Mouse (Mus musculus) midbrain, embryonic 15.5 days (tissue): ENCODE data around the gene Itpripl2. TPM values are rescaled to one million over a fixed set of nuclear protein-coding genes. Genes with fewer than 3 reads are reported as not detected.
A peak's percentile ranks its signal among the peaks of the same experiment; 100 is the strongest.

ENCODE experiments used
- ATAC-seq: fragments of 200-750 bp; cut with Nextera tagmentation; replicated peaks from 2 replicates; pipeline ENCODE4 v1.8.0; 2017; ENCODE audit warnings: moderate TSS enrichment
- H3K27ac ChIP-seq: fragments of 300-500 bp; sonication (generic); 2 replicates; pipeline ENCODE4 v1.5.1; 2015; ENCODE audit warnings: mild to moderate bottlenecking, inconsistent platforms
- H3K27me3 ChIP-seq: fragments of 300-500 bp; sonication (generic); replicated peaks from 2 replicates; pipeline ENCODE4 v1.6.1; 2015; ENCODE audit warnings: inconsistent platforms
- H3K36me3 ChIP-seq: fragments of 300-500 bp; sonication (generic); replicated peaks from 2 replicates; pipeline ENCODE4 v1.6.1; 2015; ENCODE audit warnings: inconsistent platforms
- H3K4me1 ChIP-seq: fragments of 300-500 bp; sonication (generic); 2 replicates; pipeline ENCODE4 v1.6.1; 2015; ENCODE audit warnings: inconsistent platforms
- H3K4me2 ChIP-seq: fragments of 300-500 bp; sonication (generic); 2 replicates; pipeline ENCODE4 v1.6.1; 2015; ENCODE audit warnings: inconsistent platforms, mild to moderate bottlenecking, moderate library complexity
- H3K4me3 ChIP-seq: fragments of 300-500 bp; sonication (generic); 2 replicates; pipeline ENCODE4 v1.5.1; 2015; ENCODE audit warnings: mild to moderate bottlenecking, inconsistent platforms
- H3K9ac ChIP-seq: fragments of 300-500 bp; sonication (generic); 2 replicates; pipeline ENCODE4 v1.6.1; 2015; ENCODE audit warnings: mild to moderate bottlenecking, inconsistent platforms
- H3K9me3 ChIP-seq: fragments of 300-500 bp; sonication (generic); 2 replicates; pipeline ENCODE4 v1.6.1; 2016; ENCODE audit warnings: inconsistent platforms
- WGBS: fragments of 180-500 bp; shearing (Covaris S2); methylation state at CpG from one replicate; pipeline ENCODE4 v1.1.7; 2015; ENCODE audit warnings: mixed read lengths; 5-methylcytosine and 5-hydroxymethylcytosine counted together
- polyA plus RNA-seq: library from polyadenylated mRNA; unstranded; fragments of >200 nt; fragmentation: Nextera tagmentation; extraction: Ambion mirVana; gene quantifications from 2 replicates; pipeline ENCODE4 v1.2.1, GENCODE M21; 2015

Gene Itpripl2
- polyA plus RNA-seq, 1 experiment from 2014 or later, result 1.0 TPM

DNA sequence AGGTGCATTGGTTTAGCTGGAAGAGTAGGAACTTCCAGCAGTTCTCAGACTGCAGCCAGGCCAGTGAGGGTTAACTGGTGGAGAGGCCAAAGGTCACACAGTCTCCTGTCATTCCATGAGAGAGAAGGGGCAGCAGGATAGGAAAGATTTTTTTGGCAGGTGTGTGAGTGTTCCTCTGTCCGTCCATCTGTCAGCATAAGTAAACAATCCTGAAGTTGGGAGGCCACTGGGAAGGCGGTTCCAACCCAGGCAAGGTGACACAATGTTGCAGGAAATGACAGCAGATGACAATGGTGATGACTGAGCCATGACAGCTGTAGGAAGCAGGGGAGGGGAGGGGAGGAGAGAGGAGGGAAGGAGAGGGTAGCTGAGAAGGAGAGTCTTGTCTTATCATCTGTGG lies 38.8 kb downstream of the Itpripl2 start:
- Histone ChIP-seq H3K36me3 (no peaks in the 10 kb centered on the region), H3K27me3 (no peaks in the 10 kb centered on the region), H3K9ac (no peak overlapping the region), H3K9me3 (no peaks in the 10 kb centered on the region), H3K4me1 (peaks cover 8% of the 10 kb centered on the region), H3K27ac (no peak overlapping the region), H3K4me2 (no peak overlapping the region), H3K4me3 (no peak overlapping the region)
- WGBS, result 45% methylated on average over 2 of the region's 2 CpGs
- no peak for ATAC-seq

DNA sequence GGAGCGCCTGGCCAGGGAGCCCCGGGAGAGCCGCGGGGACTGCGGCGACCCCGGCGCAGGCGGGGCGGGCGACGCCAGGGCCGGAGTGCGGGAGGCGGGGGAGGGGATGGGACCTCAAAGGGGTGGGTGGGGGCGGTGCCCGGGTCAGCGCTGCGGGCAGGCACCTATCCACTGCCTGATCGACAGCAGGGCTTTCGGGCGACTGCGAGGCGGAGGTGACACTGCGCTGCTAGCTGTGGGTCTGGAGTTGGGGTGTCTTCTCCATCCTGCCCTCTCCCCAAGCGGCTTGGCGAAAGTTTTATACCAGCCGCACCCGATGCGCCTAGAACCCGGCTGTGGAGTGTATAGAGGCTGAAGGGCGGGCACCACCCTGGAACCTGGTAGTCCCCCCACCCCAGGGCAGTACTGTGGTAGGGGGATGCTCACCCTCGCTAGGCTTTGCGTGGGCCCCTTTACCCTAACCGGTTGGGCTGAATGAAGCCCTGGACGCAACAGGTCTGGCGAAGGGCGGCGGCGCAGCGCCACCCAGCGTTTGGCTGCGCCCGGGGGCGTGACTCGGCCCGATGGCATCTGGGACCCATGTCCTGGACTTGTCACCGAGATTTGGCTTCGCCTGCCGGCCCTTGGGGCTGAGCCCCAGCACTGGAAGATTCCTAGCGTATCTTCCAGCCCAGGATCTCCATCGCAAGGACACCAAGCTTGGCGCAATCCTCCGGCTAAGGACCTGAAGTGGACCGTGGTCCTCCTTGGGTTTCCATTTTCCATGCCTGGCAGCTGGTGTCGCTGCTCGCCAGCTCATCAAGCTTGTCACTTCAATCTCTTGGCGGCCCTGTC lies 43.4 kb downstream of the Itpripl2 start, which contains the start of gene Syt17:
Gene Syt17, minus strand, starts transcription at position 89 of the 834 bp plus-strand sequence.
- under 1% methylated on average over 55 of the region's 58 CpGs for WGBS
- no peaks in the 10 kb centered on the region for H3K27me3 ChIP-seq
- no peak within 1 kb of the TSS; the same call in 1 of the 2 replicates for H3K27ac ChIP-seq
- peak within 1 kb of the TSS; percentile 62 for H3K4me3 ChIP-seq
- H3K4me1 ChIP-seq, result peaks cover 19% of the 10 kb centered on the region
- peak; percentile 76 for ATAC-seq
- H3K36me3 ChIP-seq, result no peaks in the 10 kb centered on the region
- H3K4me2 ChIP-seq, result peak within 1 kb of the TSS; percentile 96
- peak within 1 kb of the TSS; percentile 66 for H3K9ac ChIP-seq
- no peaks in the 10 kb centered on the region for H3K9me3 ChIP-seq

DNA sequence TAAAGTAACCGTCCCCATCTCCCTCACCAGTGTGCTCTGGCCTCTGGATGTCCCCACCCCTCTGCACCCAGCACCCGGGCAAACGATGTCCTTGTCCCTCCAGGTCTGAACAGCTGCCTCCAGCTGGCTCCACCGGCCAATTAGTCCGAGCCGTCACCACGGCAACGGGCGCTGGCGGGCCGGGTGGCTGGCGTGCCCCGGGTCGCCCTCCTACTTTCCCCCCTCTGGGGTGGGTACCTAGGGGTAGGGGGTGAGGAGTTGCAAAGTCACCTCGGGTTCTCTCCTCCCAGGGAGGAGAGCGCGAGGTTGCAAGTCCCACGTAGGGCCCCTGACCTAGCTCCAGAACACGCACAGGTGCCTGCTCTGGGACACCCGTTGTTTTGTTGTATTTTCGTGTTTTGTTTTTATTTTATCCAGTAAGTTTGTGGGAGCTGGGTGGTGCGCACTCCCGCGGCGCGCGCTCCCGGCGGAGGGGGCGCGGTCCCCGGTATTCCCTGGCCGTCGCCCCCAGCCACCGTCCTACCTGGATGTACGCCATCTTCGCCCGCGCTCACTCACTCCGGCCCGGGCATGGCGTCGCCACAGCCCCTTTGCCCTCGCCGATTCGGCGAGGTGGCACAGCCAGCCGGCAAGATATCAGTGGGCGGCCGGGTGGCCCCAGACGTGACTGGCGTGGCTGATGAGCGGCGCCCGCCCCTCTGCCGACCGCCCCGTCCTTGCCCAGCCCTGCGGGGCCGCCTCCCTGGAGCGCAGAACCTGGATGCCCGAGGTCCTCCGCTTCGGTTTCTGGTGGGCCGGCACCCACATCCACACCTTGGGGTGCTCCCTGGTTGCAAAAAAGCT lies 44.3 kb downstream of the Itpripl2 start:
- WGBS, result under 1% methylated on average over 65 of the region's 65 CpGs
- Histone ChIP-seq H3K4me2 (peak overlapping the region; percentile 96), H3K27ac (no peak overlapping the region), H3K36me3 (no peaks in the 10 kb centered on the region), H3K27me3 (no peaks in the 10 kb centered on the region), H3K9me3 (no peaks in the 10 kb centered on the region), H3K9ac (peak overlapping the region; percentile 66), H3K4me3 (peak overlapping the region; percentile 62), H3K4me1 (peaks cover 21% of the 10 kb centered on the region)
- ATAC-seq, result peak; percentile 70

DNA sequence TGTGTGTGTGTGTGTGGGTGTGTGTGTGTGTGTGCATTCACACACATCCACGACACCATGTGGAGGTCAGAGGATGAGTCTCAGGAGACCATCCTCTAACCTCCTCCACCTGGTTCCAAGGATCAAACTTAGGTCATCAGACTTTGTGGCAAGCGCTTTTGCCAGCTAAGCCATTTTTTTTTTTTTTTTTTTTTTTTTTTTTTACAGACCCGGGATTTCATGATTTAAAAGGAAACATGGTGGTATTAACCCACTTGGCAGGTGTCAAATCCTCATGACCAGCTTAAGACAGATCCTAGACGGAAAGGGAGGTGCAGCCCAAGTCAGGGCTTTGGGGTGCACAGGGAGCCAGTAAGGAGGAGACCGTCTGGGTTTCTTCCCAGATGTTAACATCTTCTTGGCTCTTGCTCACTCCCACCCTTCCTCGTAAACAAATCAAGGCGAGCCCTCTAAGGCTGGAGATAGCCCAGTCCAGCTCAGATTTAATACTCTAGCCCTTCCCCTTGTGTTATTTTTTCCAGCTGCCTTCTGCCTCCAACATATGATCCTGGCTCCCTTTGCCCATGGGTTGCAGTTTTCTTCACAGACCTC lies 47.8 kb downstream of the Itpripl2 start:
- H3K4me3 ChIP-seq, result no peak overlapping the region
- no peaks in the 10 kb centered on the region for H3K9me3 ChIP-seq
- H3K4me2 ChIP-seq, result no peak overlapping the region
- no peak overlapping the region for H3K9ac ChIP-seq
- H3K36me3 ChIP-seq, result no peaks in the 10 kb centered on the region
- no peak overlapping the region for H3K27ac ChIP-seq
- 68% methylated on average over 7 of the region's 7 CpGs for WGBS
- H3K27me3 ChIP-seq, result no peaks in the 10 kb centered on the region
- no peak for ATAC-seq
- H3K4me1 ChIP-seq, result peaks cover 21% of the 10 kb centered on the region

DNA sequence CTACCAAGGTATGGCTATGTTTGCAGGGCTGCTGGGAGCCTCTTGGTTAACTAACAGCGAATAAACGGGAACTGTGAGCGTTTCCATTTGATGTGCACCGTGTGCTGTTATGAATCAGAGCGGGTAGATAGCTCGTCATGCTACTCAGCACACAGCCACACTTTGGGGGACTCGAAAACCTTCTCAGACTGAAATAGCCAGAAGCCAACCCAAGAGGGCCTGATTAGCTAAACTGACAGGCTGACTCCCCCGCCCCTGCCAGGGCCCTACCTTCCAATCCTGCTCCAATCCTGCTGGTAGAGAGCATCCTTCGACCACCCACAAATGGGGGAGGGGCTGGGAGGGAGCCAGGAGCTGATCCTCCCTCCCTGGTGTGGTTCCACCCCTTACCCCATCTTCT lies 48.4 kb downstream of the Itpripl2 start:
- H3K27me3 ChIP-seq, result no peaks in the 10 kb centered on the region
- no peaks in the 10 kb centered on the region for H3K36me3 ChIP-seq
- H3K4me2 ChIP-seq, result peak overlapping the region; percentile 34
- H3K9ac ChIP-seq, result no peak overlapping the region
- no peaks in the 10 kb centered on the region for H3K9me3 ChIP-seq
- 7% methylated on average over 9 of the region's 9 CpGs for WGBS
- ATAC-seq, result no peak
- peaks cover 18% of the 10 kb centered on the region for H3K4me1 ChIP-seq
- H3K27ac ChIP-seq, result no peak overlapping the region
- no peak overlapping the region for H3K4me3 ChIP-seq

DNA sequence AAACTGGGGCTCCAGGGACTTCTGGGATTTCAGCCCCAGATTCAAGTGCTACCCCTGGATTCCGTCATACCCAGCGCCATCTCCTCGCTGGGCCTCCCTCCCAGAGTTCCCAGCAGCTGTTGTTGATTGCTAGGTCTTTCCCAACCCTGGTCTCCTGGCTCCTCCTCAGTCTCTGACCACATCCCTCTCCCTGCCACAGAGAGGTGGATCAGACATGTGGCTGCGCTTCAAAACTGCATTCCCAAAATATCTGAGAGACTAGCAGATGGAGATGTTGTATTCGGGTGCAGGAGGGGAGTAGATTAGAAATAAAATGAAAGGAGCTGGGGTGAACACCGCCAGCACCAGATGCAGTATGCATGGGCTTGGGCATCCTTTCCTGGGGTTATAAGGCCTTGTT lies 50.2 kb downstream of the Itpripl2 start:
- H3K9ac ChIP-seq, result no peak overlapping the region
- H3K36me3 ChIP-seq, result no peaks in the 10 kb centered on the region
- H3K27ac ChIP-seq, result no peak overlapping the region
- H3K4me1 ChIP-seq, result 0 out of 2 replicates have a peak, but pooled peaks cover 4% of the 10 kb centered on the region
- H3K4me2 ChIP-seq, result no peak overlapping the region
- H3K4me3 ChIP-seq, result no peak overlapping the region
- WGBS, result 88% methylated on average over 6 of the region's 6 CpGs
- no peaks in the 10 kb centered on the region for H3K9me3 ChIP-seq
- ATAC-seq, result no peak
- no peaks in the 10 kb centered on the region for H3K27me3 ChIP-seq

DNA sequence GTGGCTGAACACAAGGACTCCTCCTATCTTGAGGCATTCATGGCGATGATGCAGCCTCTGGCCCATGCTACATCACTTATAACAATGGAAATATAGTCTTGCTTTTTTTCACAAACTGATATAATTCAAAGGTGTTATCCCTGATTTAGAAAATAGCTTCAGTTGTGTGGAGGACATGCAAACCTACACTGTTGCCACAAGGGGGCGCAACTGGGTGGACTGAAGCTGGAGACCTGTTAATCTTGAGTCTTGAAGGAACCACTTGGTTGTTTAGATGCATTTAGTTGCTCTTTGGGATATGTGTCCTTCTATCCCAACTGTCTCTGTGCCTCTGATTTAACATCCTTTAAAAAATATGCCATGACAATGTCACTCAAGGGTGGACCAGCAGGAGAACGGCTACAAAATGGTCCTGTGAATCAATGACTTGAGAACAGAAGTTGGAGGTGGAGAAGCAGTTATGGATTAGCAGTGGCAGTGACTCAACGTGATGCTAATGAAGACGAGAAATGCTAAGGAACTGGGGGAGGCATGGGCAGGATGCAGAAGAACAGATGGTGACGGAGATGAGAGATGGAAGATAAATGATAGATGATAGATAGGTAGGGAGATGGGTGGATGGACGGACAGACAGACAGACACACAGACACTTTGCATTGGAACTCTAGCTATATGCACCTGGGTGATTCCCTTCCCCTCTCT lies 54.5 kb downstream of the Itpripl2 start:
- Histone ChIP-seq H3K27ac (no peak overlapping the region), H3K9me3 (no peaks in the 10 kb centered on the region), H3K4me1 (no peaks in the 10 kb centered on the region), H3K9ac (no peak overlapping the region), H3K27me3 (no peaks in the 10 kb centered on the region), H3K4me3 (no peak overlapping the region), H3K4me2 (no peak overlapping the region), H3K36me3 (no peaks in the 10 kb centered on the region)
- no peak for ATAC-seq
- WGBS, result 60% methylated on average over 7 of the region's 7 CpGs

Other genes starting within 250 kb of the Itpripl2 start
- gene Smg1, start 248.3 kb downstream of the Itpripl2 start, polyA plus RNA-seq, result 22.5 and 24.5 TPM in 2 replicates
- gene Syt17, start 43.8 kb downstream of the Itpripl2 start, polyA plus RNA-seq, result 19.7 and 20.2 TPM in 2 replicates
- 85.8 and 88.2 TPM in 2 replicates for gene Coq7, start 41.4 kb upstream of the Itpripl2 start, polyA plus RNA-seq
- 6.3 and 7.2 TPM in 2 replicates for gene Tmc7, start 92.8 kb upstream of the Itpripl2 start, polyA plus RNA-seq
- 0.15 and 0.19 TPM in 2 replicates for gene Tmc5, start 105.3 kb upstream of the Itpripl2 start, polyA plus RNA-seq
- gene Gde1, start 213.8 kb upstream of the Itpripl2 start, polyA plus RNA-seq, result 186 and 194 TPM in 2 replicates
- gene Ccp110, start 220.6 kb upstream of the Itpripl2 start, polyA plus RNA-seq, result 29.2 and 30.1 TPM in 2 replicates
- 102 and 105 TPM in 2 replicates for gene Vps35l, start 248.3 kb upstream of the Itpripl2 start, polyA plus RNA-seq